Mouse (Mus musculus) neural tube, embryonic 12.5 days (tissue): ENCODE measurements at regions not wholly inside any gene's neighbourhood (a gene's known extent, or its start where the extent isn't known, plus 50 kb on each side); places are given as distances from the start of the nearest gene placed in this dataset.

ENCODE experiments used
- ATAC-seq: fragments of 200-750 bp; cut with Nextera tagmentation; 2 replicates; pipeline ENCODE4 v1.8.0; 2017; ENCODE audit warnings: low read depth, mild to moderate bottlenecking, moderate TSS enrichment, moderate library complexity; ENCODE audit not compliant: low FRiP score
- H3K27ac ChIP-seq: fragments of 300-500 bp; sonication (generic); 2 replicates; pipeline ENCODE4 v1.5.1; 2016
- H3K27me3 ChIP-seq: fragments of 300-500 bp; sonication (generic); replicated peaks from 2 replicates; pipeline ENCODE4 v1.6.1; 2016; ENCODE audit warnings: mild to moderate bottlenecking
- H3K36me3 ChIP-seq: fragments of 300-500 bp; sonication (generic); 2 replicates; pipeline ENCODE4 v1.6.1; 2016; ENCODE audit warnings: mild to moderate bottlenecking
- H3K4me1 ChIP-seq: fragments of 300-500 bp; sonication (generic); 2 replicates; pipeline ENCODE4 v1.6.1; 2016
- H3K4me2 ChIP-seq: fragments of 300-500 bp; sonication (generic); replicated peaks from 2 replicates; pipeline ENCODE4 v1.6.1; 2016; ENCODE audit warnings: mild to moderate bottlenecking
- H3K4me3 ChIP-seq: fragments of 300-500 bp; sonication (generic); 2 replicates; pipeline ENCODE4 v1.5.1; 2016
- H3K9ac ChIP-seq: fragments of 300-500 bp; sonication (generic); 2 replicates; pipeline ENCODE4 v1.6.1; 2016; ENCODE audit warnings: mild to moderate bottlenecking
- H3K9me3 ChIP-seq: fragments of 300-500 bp; sonication (generic); 2 replicates; pipeline ENCODE4 v1.6.1; 2016; ENCODE audit warnings: mild to moderate bottlenecking
- WGBS: fragments of 180-500 bp; shearing (Covaris S2); methylation state at CpG from one replicate; pipeline ENCODE4 v1.1.7; 2016; 5-methylcytosine and 5-hydroxymethylcytosine counted together

- H3K4me3 ChIP-seq = no peak overlapping the region
- no peaks in the 10 kb centered on the region for H3K4me1 ChIP-seq
- no peaks in the 10 kb centered on the region for H3K27me3 ChIP-seq
- ATAC-seq = no peak
- no peaks in the 10 kb centered on the region for H3K9me3 ChIP-seq
- H3K27ac ChIP-seq = no peak overlapping the region
- no peak overlapping the region for H3K9ac ChIP-seq
- no peak overlapping the region for H3K4me2 ChIP-seq
- no peaks in the 10 kb centered on the region for H3K36me3 ChIP-seq
- WGBS = 29% methylated on average over 4 of the region's 4 CpGs
Measured at GRCm38 (mm10) chr14:106669281-106669680, 563.3 kb downstream of the Trim52 start.

- no peak overlapping the region for H3K4me2 ChIP-seq
- H3K9ac ChIP-seq = no peak overlapping the region
- H3K27me3 ChIP-seq = no peaks in the 10 kb centered on the region
- no peak overlapping the region for H3K4me3 ChIP-seq
- ATAC-seq = no peak
- no peaks in the 10 kb centered on the region for H3K4me1 ChIP-seq
- WGBS = 82% methylated on average over 2 of the region's 2 CpGs
- H3K9me3 ChIP-seq = no peaks in the 10 kb centered on the region
- no peak overlapping the region for H3K27ac ChIP-seq
- H3K36me3 ChIP-seq = no peaks in the 10 kb centered on the region
Measured at GRCm38 (mm10) chr14:106677970-106678369, 572.0 kb downstream of the Trim52 start.

GRCm38 (mm10) chr14:106681193-106681592, 575.2 kb downstream of the Trim52 start:
- no peak overlapping the region for H3K9ac ChIP-seq
- H3K9me3 ChIP-seq = no peaks in the 10 kb centered on the region
- H3K4me3 ChIP-seq = no peak overlapping the region
- no peaks in the 10 kb centered on the region for H3K4me1 ChIP-seq
- WGBS = 74% methylated on average over 4 of the region's 4 CpGs
- ATAC-seq = no peak
- H3K4me2 ChIP-seq = no peak overlapping the region
- H3K27ac ChIP-seq = no peak overlapping the region
- no peaks in the 10 kb centered on the region for H3K36me3 ChIP-seq
- no peaks in the 10 kb centered on the region for H3K27me3 ChIP-seq

- Histone ChIP-seq H3K9ac (no peak overlapping the region), H3K4me2 (no peak overlapping the region), H3K4me1 (no peaks in the 10 kb centered on the region), H3K4me3 (no peak overlapping the region), H3K36me3 (no peaks in the 10 kb centered on the region), H3K27me3 (no peaks in the 10 kb centered on the region), H3K9me3 (no peaks in the 10 kb centered on the region), H3K27ac (no peak overlapping the region)
- WGBS = 69% methylated on average over 3 of the region's 3 CpGs
- ATAC-seq = no peak
Measured at GRCm38 (mm10) chr14:106687361-106687760, 581.4 kb downstream of the Trim52 start.

GRCm38 (mm10) chr14:106714020-106714419, 608.0 kb downstream of the Trim52 start:
- Histone ChIP-seq H3K36me3 (no peaks in the 10 kb centered on the region), H3K9me3 (no peaks in the 10 kb centered on the region), H3K4me2 (no peak overlapping the region), H3K9ac (no peak overlapping the region), H3K4me3 (no peak overlapping the region), H3K4me1 (no peaks in the 10 kb centered on the region), H3K27ac (no peak overlapping the region), H3K27me3 (no peaks in the 10 kb centered on the region)
- no peak for ATAC-seq
- 92% methylated on average over 2 of the region's 2 CpGs for WGBS

- no peak overlapping the region for H3K9ac ChIP-seq
- no peaks in the 10 kb centered on the region for H3K27me3 ChIP-seq
- H3K4me2 ChIP-seq = no peak overlapping the region
- no peaks in the 10 kb centered on the region for H3K36me3 ChIP-seq
- H3K4me3 ChIP-seq = no peak overlapping the region
- no peak overlapping the region for H3K27ac ChIP-seq
- H3K4me1 ChIP-seq = no peaks in the 10 kb centered on the region
- WGBS = 66% methylated on average over 4 of the region's 4 CpGs
- ATAC-seq = no peak
- H3K9me3 ChIP-seq = no peaks in the 10 kb centered on the region
Measured at GRCm38 (mm10) chr14:106733825-106734224, 627.8 kb downstream of the Trim52 start.

GRCm38 (mm10) chr14:106740857-106741256, 634.9 kb downstream of the Trim52 start:
- Histone ChIP-seq H3K36me3 (no peaks in the 10 kb centered on the region), H3K27ac (no peak overlapping the region), H3K4me1 (no peaks in the 10 kb centered on the region), H3K4me2 (no peak overlapping the region), H3K4me3 (no peak overlapping the region), H3K27me3 (no peaks in the 10 kb centered on the region), H3K9me3 (no peaks in the 10 kb centered on the region), H3K9ac (no peak overlapping the region)
- peak; percentile 76; the same call in 1 of the 2 replicates for ATAC-seq

GRCm38 (mm10) chr14:106760150-106760549, 654.2 kb downstream of the Trim52 start:
- H3K4me1 ChIP-seq = no peaks in the 10 kb centered on the region
- H3K36me3 ChIP-seq = no peaks in the 10 kb centered on the region
- H3K27me3 ChIP-seq = no peaks in the 10 kb centered on the region
- no peak overlapping the region for H3K27ac ChIP-seq
- ATAC-seq = no peak
- 94% methylated on average over 3 of the region's 3 CpGs for WGBS
- no peak overlapping the region for H3K4me3 ChIP-seq
- H3K4me2 ChIP-seq = no peak overlapping the region
- H3K9me3 ChIP-seq = no peaks in the 10 kb centered on the region
- no peak overlapping the region for H3K9ac ChIP-seq

GRCm38 (mm10) chr14:106763089-106763605, 657.1 kb downstream of the Trim52 start:
- no peak overlapping the region for H3K9ac ChIP-seq
- ATAC-seq = no peak
- no peaks in the 10 kb centered on the region for H3K27me3 ChIP-seq
- H3K9me3 ChIP-seq = no peaks in the 10 kb centered on the region
- 89% methylated on average over 2 of the region's 2 CpGs for WGBS
- no peaks in the 10 kb centered on the region for H3K4me1 ChIP-seq
- no peak overlapping the region for H3K27ac ChIP-seq
- H3K36me3 ChIP-seq = no peaks in the 10 kb centered on the region
- no peak overlapping the region for H3K4me2 ChIP-seq
- no peak overlapping the region for H3K4me3 ChIP-seq

- 77% methylated on average over 8 of the region's 8 CpGs for WGBS
- Histone ChIP-seq H3K9me3 (no peaks in the 10 kb centered on the region), H3K4me3 (no peak overlapping the region), H3K27me3 (no peaks in the 10 kb centered on the region), H3K27ac (no peak overlapping the region), H3K4me2 (no peak overlapping the region), H3K9ac (no peak overlapping the region), H3K36me3 (no peaks in the 10 kb centered on the region), H3K4me1 (no peaks in the 10 kb centered on the region)
- ATAC-seq = peak; percentile 43; the same call in 1 of the 2 replicates
Measured at GRCm38 (mm10) chr14:106765884-106766467, 660.0 kb downstream of the Trim52 start.
